Mouse (Mus musculus): Measurements from ENCODE around the gene C1qb. TPM values are rescaled to one million over a fixed set of nuclear protein-coding genes. Genes with fewer than 3 reads are reported as not detected.

Gene C1qb
- total RNA-seq (2017): 0.25 and 0.31 TPM in 2 replicates

GRCm38 (mm10) chr4:136886101-136886500, at the start of gene C1qb:
Gene C1qb (minus strand): TSS chr4:136886187.
- no peak for ATAC-seq (replicated peaks in 1 of 2; ENCODE audit: insufficient read depth in 1 of 2, low FRiP score in 2 of 2, low TSS enrichment in 1 of 2, low read depth in 1 of 2, poor library complexity in 2 of 2, severe bottlenecking in 2 of 2)

GRCm38 (mm10) chr4:136934746-136935613, 49.0 kb upstream of the C1qb start:
- no peak for ATAC-seq (replicated peaks in 1 of 2; ENCODE audit: insufficient read depth in 1 of 2, low FRiP score in 2 of 2, low TSS enrichment in 1 of 2, low read depth in 1 of 2, poor library complexity in 2 of 2, severe bottlenecking in 2 of 2)

- ATAC-seq (replicated peaks in 1 of 2; ENCODE audit: insufficient read depth in 1 of 2, low FRiP score in 2 of 2, low TSS enrichment in 1 of 2, low read depth in 1 of 2, poor library complexity in 2 of 2, severe bottlenecking in 2 of 2): no peak
These were observed 44.5 kb upstream of the C1qb start for GRCm38 (mm10) chr4:136930474-136930873.

- ATAC-seq (replicated peaks in 1 of 2; ENCODE audit: insufficient read depth in 1 of 2, low FRiP score in 2 of 2, low TSS enrichment in 1 of 2, low read depth in 1 of 2, poor library complexity in 2 of 2, severe bottlenecking in 2 of 2): no peak
These were observed 42.9 kb upstream of the C1qb start for GRCm38 (mm10) chr4:136928928-136929327.

- no peak for ATAC-seq (replicated peaks in 1 of 2; ENCODE audit: insufficient read depth in 1 of 2, low FRiP score in 2 of 2, low TSS enrichment in 1 of 2, low read depth in 1 of 2, poor library complexity in 2 of 2, severe bottlenecking in 2 of 2)
These were observed 39.8 kb upstream of the C1qb start for GRCm38 (mm10) chr4:136925804-136926203.

- ATAC-seq (replicated peaks in 1 of 2; ENCODE audit: insufficient read depth in 1 of 2, low FRiP score in 2 of 2, low TSS enrichment in 1 of 2, low read depth in 1 of 2, poor library complexity in 2 of 2, severe bottlenecking in 2 of 2): peak; percentile 78 to 85
These were observed 38.5 kb upstream of the C1qb start for GRCm38 (mm10) chr4:136924529-136924928.

- no peak for ATAC-seq (replicated peaks in 1 of 2; ENCODE audit: insufficient read depth in 1 of 2, low FRiP score in 2 of 2, low TSS enrichment in 1 of 2, low read depth in 1 of 2, poor library complexity in 2 of 2, severe bottlenecking in 2 of 2)
These were observed 33.5 kb upstream of the C1qb start for GRCm38 (mm10) chr4:136919526-136919925.

GRCm38 (mm10) chr4:136918834-136919233, 32.8 kb upstream of the C1qb start:
- ATAC-seq (replicated peaks in 1 of 2; ENCODE audit: insufficient read depth in 1 of 2, low FRiP score in 2 of 2, low TSS enrichment in 1 of 2, low read depth in 1 of 2, poor library complexity in 2 of 2, severe bottlenecking in 2 of 2): no peak

GRCm38 (mm10) chr4:136917165-136917524, 31.2 kb upstream of the C1qb start:
- no peak for ATAC-seq (replicated peaks in 1 of 2; ENCODE audit: insufficient read depth in 1 of 2, low FRiP score in 2 of 2, low TSS enrichment in 1 of 2, low read depth in 1 of 2, poor library complexity in 2 of 2, severe bottlenecking in 2 of 2)

GRCm38 (mm10) chr4:136916359-136917164, 30.6 kb upstream of the C1qb start:
- ATAC-seq (replicated peaks in 1 of 2; ENCODE audit: insufficient read depth in 1 of 2, low FRiP score in 2 of 2, low TSS enrichment in 1 of 2, low read depth in 1 of 2, poor library complexity in 2 of 2, severe bottlenecking in 2 of 2): no peak

GRCm38 (mm10) chr4:136912841-136913240, 26.9 kb upstream of the C1qb start:
- no peak for ATAC-seq (replicated peaks in 1 of 2; ENCODE audit: insufficient read depth in 1 of 2, low FRiP score in 2 of 2, low TSS enrichment in 1 of 2, low read depth in 1 of 2, poor library complexity in 2 of 2, severe bottlenecking in 2 of 2)

- ATAC-seq (replicated peaks in 1 of 2; ENCODE audit: insufficient read depth in 1 of 2, low FRiP score in 2 of 2, low TSS enrichment in 1 of 2, low read depth in 1 of 2, poor library complexity in 2 of 2, severe bottlenecking in 2 of 2): no peak
These were observed 25.8 kb upstream of the C1qb start for GRCm38 (mm10) chr4:136911804-136912203.

GRCm38 (mm10) chr4:136911211-136911646, 25.2 kb upstream of the C1qb start:
- ATAC-seq (replicated peaks in 1 of 2; ENCODE audit: insufficient read depth in 1 of 2, low FRiP score in 2 of 2, low TSS enrichment in 1 of 2, low read depth in 1 of 2, poor library complexity in 2 of 2, severe bottlenecking in 2 of 2): no peak

- no peak for ATAC-seq (replicated peaks in 1 of 2; ENCODE audit: insufficient read depth in 1 of 2, low FRiP score in 2 of 2, low TSS enrichment in 1 of 2, low read depth in 1 of 2, poor library complexity in 2 of 2, severe bottlenecking in 2 of 2)
These were observed 21.8 kb upstream of the C1qb start for GRCm38 (mm10) chr4:136907809-136908208.

GRCm38 (mm10) chr4:136907033-136907432, 21.0 kb upstream of the C1qb start:
- peak; percentile 70 to 78 for ATAC-seq (replicated peaks in 1 of 2; ENCODE audit: insufficient read depth in 1 of 2, low FRiP score in 2 of 2, low TSS enrichment in 1 of 2, low read depth in 1 of 2, poor library complexity in 2 of 2, severe bottlenecking in 2 of 2)

- no peak for ATAC-seq (replicated peaks in 1 of 2; ENCODE audit: insufficient read depth in 1 of 2, low FRiP score in 2 of 2, low TSS enrichment in 1 of 2, low read depth in 1 of 2, poor library complexity in 2 of 2, severe bottlenecking in 2 of 2)
These were observed 19.0 kb upstream of the C1qb start for GRCm38 (mm10) chr4:136904767-136905539.

GRCm38 (mm10) chr4:136899154-136899553, 13.2 kb upstream of the C1qb start:
- no peak for ATAC-seq (replicated peaks in 1 of 2; ENCODE audit: insufficient read depth in 1 of 2, low FRiP score in 2 of 2, low TSS enrichment in 1 of 2, low read depth in 1 of 2, poor library complexity in 2 of 2, severe bottlenecking in 2 of 2)

GRCm38 (mm10) chr4:136898637-136899036, 12.7 kb upstream of the C1qb start, which contains the start of gene C1qa:
Gene C1qa (minus strand): TSS chr4:136898803.
- no peak for ATAC-seq (replicated peaks in 1 of 2; ENCODE audit: insufficient read depth in 1 of 2, low FRiP score in 2 of 2, low TSS enrichment in 1 of 2, low read depth in 1 of 2, poor library complexity in 2 of 2, severe bottlenecking in 2 of 2)

Measured in hematopoietic stem cell, adult 5-6 weeks (primary cell).